Mouse (Mus musculus) hindbrain, postnatal 0 days (tissue): ENCODE data around the gene Adgrl2. TPM values are rescaled to one million over a fixed set of nuclear protein-coding genes. Genes with fewer than 3 reads are reported as not detected.

ENCODE experiments used
- ATAC-seq: fragments of 200-750 bp; cut with Nextera tagmentation; 2 replicates; pipeline ENCODE4 v1.8.0; 2017; ENCODE audit warnings: mild to moderate bottlenecking, moderate TSS enrichment, moderate library complexity
- DNase-seq: peaks from one replicate; pipeline ENCODE4 v3.0.0-alpha.2; 2015; ENCODE audit warnings: low spot score
- H3K27ac ChIP-seq: fragments of 300-500 bp; sonication (generic); 2 replicates; pipeline ENCODE4 v1.5.1; 2014; ENCODE audit warnings: mild to moderate bottlenecking
- H3K27me3 ChIP-seq: fragments of 300-500 bp; sonication (generic); 2 replicates; pipeline ENCODE4 v1.6.1; 2014; ENCODE audit warnings: low read length, mixed read lengths; ENCODE audit not compliant: insufficient read depth
- H3K36me3 ChIP-seq: fragments of 300-500 bp; sonication (generic); 2 replicates; pipeline ENCODE4 v1.6.1; 2014; ENCODE audit warnings: low read length, mixed read lengths; ENCODE audit not compliant: insufficient read depth
- H3K4me1 ChIP-seq: fragments of 300-500 bp; sonication (generic); 2 replicates; pipeline ENCODE4 v1.6.1; 2014; ENCODE audit warnings: antibody characterized with exemption, low read length, mixed read lengths; ENCODE audit not compliant: insufficient read depth
- H3K4me2 ChIP-seq: fragments of 300-500 bp; sonication (generic); 2 replicates; pipeline ENCODE4 v1.6.1; 2014; ENCODE audit warnings: low read depth, mild to moderate bottlenecking, low read length, moderate library complexity, mixed read lengths
- H3K4me3 ChIP-seq: fragments of 300-500 bp; sonication (generic); 2 replicates; pipeline ENCODE4 v1.5.1; 2014; ENCODE audit warnings: low read length
- H3K9ac ChIP-seq: fragments of 300-500 bp; sonication (generic); replicated peaks from 2 replicates; pipeline ENCODE4 v1.6.1; 2014; ENCODE audit warnings: mild to moderate bottlenecking, low read length, moderate library complexity, mixed read lengths
- H3K9me3 ChIP-seq: fragments of 300-500 bp; sonication (generic); 2 replicates; pipeline ENCODE4 v1.6.1; 2016; ENCODE audit warnings: low read length, mixed read lengths
- CTCF ChIP-seq: IDR thresholded peaks from 2 replicates; pipeline ENCODE4 v1.5.1; 2016; ENCODE audit warnings: antibody characterized with exemption, control low read depth, low read depth
- WGBS: fragments of 180-500 bp; shearing (Covaris S2); extraction: QIAGEN DNeasy Blood & Tissue Kit; methylation state at CpG from one replicate; pipeline ENCODE4 v1.1.7; 2014; 5-methylcytosine and 5-hydroxymethylcytosine counted together
- polyA plus RNA-seq: library from polyadenylated mRNA; unstranded; fragments of >200 nt; fragmentation: Nextera tagmentation; extraction: Ambion mirVana; gene quantifications from 2 replicates; pipeline ENCODE4 v1.2.1, GENCODE M21; 2015
- total RNA-seq: library from RNA; depleted of rRNA; stranded (reverse); fragments of >200 nt; gene quantifications from 2 replicates; pipeline ENCODE4 v1.2.3, GENCODE M21; 2014

Gene Adgrl2
- total and polyA plus RNA-seq, 2 experiments from 2014 or later, result 81.2 to 106 TPM

- H3K27me3 ChIP-seq, result no peaks in the 10 kb centered on the region
- no peak overlapping the region for H3K27ac ChIP-seq
- no peak overlapping the region for H3K9ac ChIP-seq
- H3K4me1 ChIP-seq, result no peaks in the 10 kb centered on the region
- no peak for TF ChIP-seq CTCF
- no peak for ATAC-seq
- WGBS, result 76% methylated on average over 10 of the region's 10 CpGs
- no peak overlapping the region for H3K4me2 ChIP-seq
- no peaks in the 10 kb centered on the region for H3K36me3 ChIP-seq
- H3K9me3 ChIP-seq, result no peaks in the 10 kb centered on the region
- DNase-seq, result no peak
- H3K4me3 ChIP-seq, result no peak overlapping the region
These were observed 197.0 kb downstream of the Adgrl2 start for GRCm38 (mm10) chr3:148793286-148793913.

GRCm38 (mm10) chr3:148770310-148770709, 220.0 kb downstream of the Adgrl2 start:
- H3K4me2 ChIP-seq, result no peak overlapping the region
- no peak for TF ChIP-seq CTCF
- no peaks in the 10 kb centered on the region for H3K27me3 ChIP-seq
- H3K36me3 ChIP-seq, result no peaks in the 10 kb centered on the region
- DNase-seq, result no peak
- H3K9me3 ChIP-seq, result no peaks in the 10 kb centered on the region
- WGBS, result 93% methylated on average over 6 of the region's 6 CpGs
- no peaks in the 10 kb centered on the region for H3K4me1 ChIP-seq
- H3K27ac ChIP-seq, result no peak overlapping the region
- no peak overlapping the region for H3K9ac ChIP-seq
- no peak for ATAC-seq
- H3K4me3 ChIP-seq, result no peak overlapping the region
